Mouse (Mus musculus) forebrain, embryonic 11.5 days (tissue): ENCODE results near the gene Lsm4. TPM values are rescaled to one million over a fixed set of nuclear protein-coding genes. Genes with fewer than 3 reads are reported as not detected.

Experiments
- ATAC-seq: fragments of 200-750 bp; cut with Nextera tagmentation; replicated peaks from 2 replicates; pipeline ENCODE4 v1.8.0; 2017; ENCODE audit warnings: moderate TSS enrichment; ENCODE audit not compliant: low FRiP score
- DNase-seq: peaks from one replicate; pipeline ENCODE4 v3.0.0-alpha.2; 2017; ENCODE audit warnings: low spot score
- H3K27ac ChIP-seq: fragments of 300-500 bp; sonication (generic); 2 replicates; pipeline ENCODE4 v1.5.1; 2014; ENCODE audit warnings: low read depth, low read length
- H3K27me3 ChIP-seq: fragments of 300-500 bp; sonication (generic); 2 replicates; pipeline ENCODE4 v1.6.1; 2014; ENCODE audit warnings: mild to moderate bottlenecking, low read length, mixed read lengths; ENCODE audit not compliant: control insufficient read depth, insufficient read depth
- H3K36me3 ChIP-seq: fragments of 300-500 bp; sonication (generic); 2 replicates; pipeline ENCODE4 v1.6.1; 2014; ENCODE audit warnings: mild to moderate bottlenecking, low read length, moderate library complexity, mixed read lengths; ENCODE audit not compliant: control insufficient read depth, insufficient read depth
- H3K4me1 ChIP-seq: fragments of 300-500 bp; sonication (generic); replicated peaks from 2 replicates; pipeline ENCODE4 v1.6.1; 2014; ENCODE audit warnings: low read length, mixed read lengths; ENCODE audit not compliant: control insufficient read depth, insufficient read depth
- H3K4me2 ChIP-seq: fragments of 300-500 bp; sonication (generic); 2 replicates; pipeline ENCODE4 v1.6.1; 2014; ENCODE audit warnings: low read depth, mild to moderate bottlenecking, low read length, moderate library complexity, mixed read lengths; ENCODE audit not compliant: severe bottlenecking
- H3K4me3 ChIP-seq: fragments of 300-500 bp; sonication (generic); 2 replicates; pipeline ENCODE4 v1.5.1; 2014; ENCODE audit warnings: low read depth, low read length
- H3K9ac ChIP-seq: fragments of 300-500 bp; sonication (generic); 2 replicates; pipeline ENCODE4 v1.6.1; 2014; ENCODE audit warnings: low read length
- H3K9me3 ChIP-seq: fragments of 300-500 bp; sonication (generic); 2 replicates; pipeline ENCODE4 v1.6.1; 2016; ENCODE audit warnings: low read length, mixed read lengths; ENCODE audit not compliant: control insufficient read depth
- WGBS: fragments of 180-500 bp; shearing (Covaris S2); extraction: QIAGEN DNeasy Blood & Tissue Kit; methylation state at CpG from one replicate; pipeline ENCODE4 v1.1.7; 2014; 5-methylcytosine and 5-hydroxymethylcytosine counted together
- polyA plus RNA-seq: library from polyadenylated mRNA; unstranded; fragments of >200 nt; fragmentation: Nextera tagmentation; extraction: Ambion mirVana; gene quantifications from 2 replicates; pipeline ENCODE4 v1.2.1, GENCODE M21; 2014

Lsm4 gene
- polyA plus RNA-seq, 1 experiment from 2014 or later = 318 TPM

DNA sequence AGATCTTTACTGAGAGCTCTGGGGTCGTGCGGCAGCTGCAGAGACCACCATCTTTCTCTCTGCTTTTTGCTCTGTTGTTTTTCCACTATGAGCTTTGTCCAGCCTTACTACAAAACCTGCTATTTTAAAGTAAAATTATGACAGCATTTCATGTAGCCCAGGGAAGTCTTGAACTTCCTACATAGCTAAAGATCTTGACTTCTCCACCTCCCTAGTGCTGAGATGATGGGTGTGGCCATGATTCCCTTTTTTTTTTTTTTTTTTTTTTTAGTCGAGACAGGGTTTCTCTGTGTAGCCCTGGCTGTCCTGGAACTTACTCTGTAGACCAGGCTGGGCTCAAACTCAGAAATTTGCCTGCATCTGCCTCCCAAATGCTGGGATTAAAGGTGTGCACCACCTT is 8.4 kb upstream of the Lsm4 start:
- H3K4me1 ChIP-seq = peaks cover 4% of the 10 kb centered on the region; the same call in 1 of the 2 replicates
- no peaks in the 10 kb centered on the region for H3K36me3 ChIP-seq
- H3K4me2 ChIP-seq = no peak overlapping the region
- no peak overlapping the region for H3K4me3 ChIP-seq
- no peaks in the 10 kb centered on the region for H3K27me3 ChIP-seq
- H3K9me3 ChIP-seq = no peaks in the 10 kb centered on the region
- ATAC-seq (no peak), DNase-seq (no peak)
- 80% methylated on average over 3 of the region's 3 CpGs for WGBS
- no peak overlapping the region for H3K9ac ChIP-seq
- H3K27ac ChIP-seq = no peak overlapping the region

DNA sequence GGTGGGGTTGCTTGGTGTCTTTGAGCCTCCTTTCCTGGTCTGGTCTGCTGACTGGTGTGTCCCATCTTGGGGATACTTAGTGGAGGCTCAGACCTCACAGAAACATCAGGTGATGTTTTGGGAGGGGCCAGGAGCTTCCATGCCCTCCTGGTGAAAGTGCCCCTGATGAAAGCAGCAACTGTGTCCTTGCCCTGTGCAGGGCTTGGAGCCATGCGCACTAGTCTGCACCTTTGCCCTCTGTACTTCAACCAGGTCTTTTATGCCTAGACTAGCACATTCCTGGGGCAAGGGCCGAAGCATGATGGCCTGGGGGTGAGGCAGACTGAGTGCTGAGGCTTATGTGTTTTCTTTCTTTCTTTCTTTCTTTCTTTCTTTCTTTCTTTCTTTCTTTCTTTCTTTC is 7.4 kb upstream of the Lsm4 start:
- Histone ChIP-seq H3K9me3 (no peaks in the 10 kb centered on the region), H3K27ac (no peak overlapping the region), H3K27me3 (no peaks in the 10 kb centered on the region), H3K9ac (no peak overlapping the region), H3K36me3 (no peaks in the 10 kb centered on the region), H3K4me2 (no peak overlapping the region), H3K4me3 (no peak overlapping the region), H3K4me1 (no peaks in the 10 kb centered on the region)
- ATAC-seq = no peak
- DNase-seq = no peak
- 83% methylated on average over 2 of the region's 2 CpGs for WGBS

- no peaks in the 10 kb centered on the region for H3K4me1 ChIP-seq
- DNase-seq (no peak), ATAC-seq (no peak)
- H3K27me3 ChIP-seq = no peaks in the 10 kb centered on the region
- H3K36me3 ChIP-seq = no peaks in the 10 kb centered on the region
- no peak overlapping the region for H3K4me2 ChIP-seq
- H3K4me3 ChIP-seq = no peak overlapping the region
- no peak overlapping the region for H3K27ac ChIP-seq
- H3K9ac ChIP-seq = no peak overlapping the region
- no peaks in the 10 kb centered on the region for H3K9me3 ChIP-seq
- WGBS = 75% methylated on average over 5 of the region's 5 CpGs
Measured at GRCm38 (mm10) chr8:70667071-70667470, 6.0 kb upstream of the Lsm4 start.

- WGBS = 57% methylated on average over 10 of the region's 10 CpGs
- no peaks in the 10 kb centered on the region for H3K36me3 ChIP-seq
- no peaks in the 10 kb centered on the region for H3K9me3 ChIP-seq
- no peak overlapping the region for H3K27ac ChIP-seq
- ATAC-seq (no peak), DNase-seq (no peak)
- no peak overlapping the region; the same call in 1 of the 2 replicates for H3K9ac ChIP-seq
- H3K4me1 ChIP-seq = peaks cover 11% of the 10 kb centered on the region
- H3K4me2 ChIP-seq = no peak overlapping the region
- H3K4me3 ChIP-seq = no peak overlapping the region
- no peaks in the 10 kb centered on the region for H3K27me3 ChIP-seq
Measured at GRCm38 (mm10) chr8:70671615-70672324, 1.3 kb upstream of the Lsm4 start.

DNA sequence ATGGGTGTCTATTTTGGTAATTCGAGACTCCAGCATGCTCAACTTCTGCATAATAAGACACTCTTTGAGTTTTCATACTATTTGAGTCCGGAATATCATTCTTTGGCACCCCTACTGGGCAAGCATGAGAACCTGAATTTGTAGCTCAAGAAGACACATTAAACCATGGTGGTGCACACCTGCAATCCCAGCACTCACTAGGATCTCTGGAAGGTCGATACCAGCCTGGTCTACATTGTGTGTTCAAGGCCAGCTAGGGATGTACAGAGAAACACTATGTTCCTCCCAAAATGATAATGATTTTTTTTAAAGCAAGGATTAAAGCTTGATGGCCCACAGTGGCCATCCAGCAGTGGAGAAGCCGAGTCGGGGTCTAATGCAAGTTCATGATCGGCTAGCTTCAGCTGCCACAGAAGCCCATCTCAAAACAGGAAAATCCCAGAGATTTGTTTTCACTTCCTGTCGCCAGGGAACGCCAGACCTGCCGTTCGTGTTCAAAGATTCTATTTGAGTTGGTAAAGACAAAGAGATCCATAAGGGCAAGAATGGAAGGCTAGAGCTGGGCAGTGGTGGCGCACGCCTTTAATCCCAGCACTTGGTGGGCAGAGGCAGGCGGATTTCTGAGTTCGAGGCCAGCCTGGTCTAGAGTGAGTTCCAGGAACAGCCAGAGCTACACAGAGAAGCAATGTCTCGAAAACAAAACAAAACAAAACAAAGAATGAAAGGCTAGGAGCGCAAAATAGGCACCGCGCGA is 546 bp upstream of the Lsm4 start:
- 40% methylated on average over 19 of the region's 19 CpGs for WGBS
- DNase-seq (no peak), ATAC-seq (no peak)
- no peaks in the 10 kb centered on the region for H3K27me3 ChIP-seq
- H3K4me1 ChIP-seq = peaks cover 11% of the 10 kb centered on the region
- H3K9ac ChIP-seq = peak overlapping the region; percentile 56
- H3K4me2 ChIP-seq = peak overlapping the region; percentile 42; the same call in 1 of the 2 replicates
- no peaks in the 10 kb centered on the region for H3K36me3 ChIP-seq
- peak overlapping the region; percentile 81 for H3K27ac ChIP-seq
- H3K4me3 ChIP-seq = peak overlapping the region; percentile 63; the same call in 1 of the 2 replicates
- no peaks in the 10 kb centered on the region for H3K9me3 ChIP-seq

GRCm38 (mm10) chr8:70674109-70674508 is 1.1 kb downstream of the Lsm4 start:
- H3K36me3 ChIP-seq = peaks cover 11% of the 10 kb centered on the region; the same call in 1 of the 2 replicates
- no peaks in the 10 kb centered on the region for H3K27me3 ChIP-seq
- H3K9ac ChIP-seq = peak overlapping the region; percentile 75
- 81% methylated on average over 3 of the region's 3 CpGs for WGBS
- ATAC-seq = 0 out of 2 replicates have a peak, but pooled peaks have one; percentile 9
- peaks cover 11% of the 10 kb centered on the region for H3K4me1 ChIP-seq
- no peaks in the 10 kb centered on the region for H3K9me3 ChIP-seq
- peak overlapping the region; percentile 87 for H3K27ac ChIP-seq
- peak overlapping the region; percentile 74 for H3K4me2 ChIP-seq
- DNase-seq = no peak
- H3K4me3 ChIP-seq = peak overlapping the region; percentile 63

- peaks cover 11% of the 10 kb centered on the region for H3K4me1 ChIP-seq
- no peaks in the 10 kb centered on the region for H3K9me3 ChIP-seq
- peaks cover 15% of the 10 kb centered on the region; the same call in 1 of the 2 replicates for H3K36me3 ChIP-seq
- H3K4me3 ChIP-seq = no peak overlapping the region
- 82% methylated on average over 4 of the region's 4 CpGs for WGBS
- no peaks in the 10 kb centered on the region for H3K27me3 ChIP-seq
- no peak overlapping the region for H3K27ac ChIP-seq
- H3K4me2 ChIP-seq = no peak overlapping the region
- DNase-seq (no peak), ATAC-seq (no peak)
- peak overlapping the region; percentile 75; the same call in 1 of the 2 replicates for H3K9ac ChIP-seq
Measured at GRCm38 (mm10) chr8:70674716-70675115, 1.7 kb downstream of the Lsm4 start.

DNA sequence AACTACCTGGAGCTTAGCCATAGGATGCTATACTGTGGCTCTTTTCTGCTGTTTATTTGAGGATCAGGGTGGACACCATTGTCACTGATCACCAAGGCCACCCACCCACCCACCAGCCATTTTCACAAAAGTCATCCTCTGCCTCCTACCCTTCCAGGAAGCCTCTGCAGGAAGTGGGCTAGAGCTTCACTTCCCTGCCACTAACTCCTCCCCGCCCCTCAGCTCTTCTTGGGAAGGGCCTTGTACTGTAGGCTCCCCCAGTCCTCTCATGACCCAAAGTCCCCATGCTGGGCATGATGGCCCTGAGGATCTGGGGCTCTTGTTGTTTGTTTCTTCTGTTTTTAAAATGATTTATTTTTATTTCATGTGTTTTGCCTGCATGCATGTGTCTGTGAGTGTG is 2.3 kb downstream of the Lsm4 start:
- Histone ChIP-seq H3K9me3 (no peaks in the 10 kb centered on the region), H3K9ac (no peak overlapping the region), H3K36me3 (peaks cover 15% of the 10 kb centered on the region; the same call in 1 of the 2 replicates), H3K4me3 (no peak overlapping the region), H3K4me2 (no peak overlapping the region), H3K27me3 (no peaks in the 10 kb centered on the region), H3K27ac (no peak overlapping the region), H3K4me1 (peaks cover 11% of the 10 kb centered on the region)
- no peak for DNase-seq
- no peak for ATAC-seq
- 74% methylated on average over 1 of the region's 1 CpGs for WGBS
